Mouse (Mus musculus): Measurements from ENCODE around the gene Fbxl15.

- TF ChIP-seq CTCF (IDR thresholded peaks at IDR 0.05; ENCODE audit: extremely low read depth, insufficient read length, insufficient replicate concordance, low read depth, low read length) = no peak
- no peak for TF ChIP-seq POLR2A (IDR thresholded peaks at IDR 0.05; ENCODE audit: low read depth, low read length)
Observed at GRCm38 (mm10) chr19:46362104-46362503, 34.1 kb downstream of the Fbxl15 start.

Measured in small intestine, adult 2 months (tissue).